Mouse (Mus musculus) telencephalon, adult 2 months (tissue): ENCODE results near the gene Mars2.

Experiments used
- DNase-seq: peaks from one replicate; pipeline ENCODE4 v3.0.0-alpha.2; 2011; ENCODE audit warnings: low read depth, low spot score

Mars2 gene

DNA sequence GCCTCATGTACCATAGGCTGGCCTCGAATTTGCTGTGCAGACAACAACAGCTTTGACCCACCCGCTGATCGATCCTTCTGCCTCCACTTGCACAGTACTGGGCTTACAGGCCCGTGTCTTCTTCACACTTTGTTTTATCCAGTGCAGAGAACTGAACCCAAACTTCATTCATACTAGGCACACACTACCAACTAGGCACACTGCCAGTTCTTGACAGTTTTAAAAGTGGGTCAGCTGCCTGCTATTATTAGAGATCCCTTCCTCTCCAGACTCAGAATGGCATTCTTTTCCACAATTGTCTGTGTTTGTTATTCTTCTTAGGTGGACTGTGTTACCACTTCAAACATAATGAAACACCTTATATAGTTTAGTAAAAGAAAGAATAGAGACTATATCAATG is 15.6 kb upstream of the Mars2 start:
- no peak for DNase-seq

DNA sequence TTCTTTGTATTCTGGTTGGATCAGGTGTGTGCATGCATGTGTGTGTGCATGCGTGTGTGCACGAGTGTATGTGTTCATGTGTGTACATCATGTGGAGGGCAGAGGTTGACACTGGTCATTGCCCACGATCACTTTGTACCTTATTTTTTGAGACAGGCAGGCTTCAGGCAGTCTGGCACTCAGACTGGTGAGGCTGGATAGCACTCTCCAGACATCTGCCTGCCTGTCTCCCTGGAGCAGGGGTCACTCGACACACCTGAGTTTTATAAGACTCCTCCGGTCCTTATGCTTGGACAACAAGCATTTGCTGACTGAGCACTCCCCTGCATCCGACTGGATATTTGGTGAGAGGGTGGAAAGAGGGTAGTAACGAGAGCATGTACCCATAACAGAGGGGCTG is 14.0 kb upstream of the Mars2 start:
- DNase-seq = no peak

DNA sequence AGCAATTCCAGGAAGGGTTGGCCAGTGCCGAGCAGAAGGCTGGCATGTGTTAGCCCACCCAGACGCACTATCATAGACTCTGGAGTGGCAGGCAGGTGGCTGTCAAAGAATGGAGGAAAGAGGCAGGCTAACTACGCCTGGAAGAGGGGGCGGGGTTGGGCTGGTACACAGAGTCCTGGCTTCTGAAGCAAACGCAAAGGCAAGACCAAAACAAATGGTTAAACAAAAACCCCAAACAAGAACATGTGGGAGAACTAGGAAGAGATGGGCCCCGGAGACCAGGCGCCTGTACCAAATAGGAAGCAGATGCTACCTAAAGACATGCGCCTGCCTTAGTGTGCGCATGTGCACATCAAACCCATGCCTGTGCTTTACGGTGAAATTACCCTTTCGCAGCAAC is 12.9 kb upstream of the Mars2 start:
- DNase-seq = no peak

GRCm38 (mm10) chr1:55225398-55225797 is 11.6 kb upstream of the Mars2 start:
- no peak for DNase-seq

GRCm38 (mm10) chr1:55226011-55226857 is 10.7 kb upstream of the Mars2 start, which contains the start of gene Rftn2:
TSS of gene Rftn2 (minus strand) at chr1:55226782.
- DNase-seq = no peak

DNA sequence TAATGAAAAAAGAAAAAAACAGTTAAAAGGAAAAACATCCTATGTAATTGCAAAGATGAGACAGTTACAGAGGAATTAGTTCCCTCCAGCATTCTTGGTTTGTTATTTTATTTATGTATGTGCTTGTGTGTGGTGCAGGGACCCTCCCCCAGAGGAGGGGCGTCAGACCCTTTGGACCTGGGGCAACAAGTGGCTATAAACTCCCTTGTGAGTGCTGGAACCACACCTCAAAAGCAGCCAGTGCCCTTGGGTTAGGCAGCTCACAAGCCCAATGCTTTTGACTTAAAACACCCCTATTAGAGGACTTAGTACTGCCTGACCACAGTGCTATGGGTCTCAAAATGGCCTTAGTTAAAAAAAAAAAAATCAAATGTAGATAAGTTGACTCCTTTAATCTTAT is 9.6 kb upstream of the Mars2 start:
- no peak for DNase-seq

GRCm38 (mm10) chr1:55228256-55228884 is 8.6 kb upstream of the Mars2 start:
- DNase-seq = no peak

- DNase-seq = no peak
Measured at GRCm38 (mm10) chr1:55234910-55235520, 2.0 kb upstream of the Mars2 start.

DNA sequence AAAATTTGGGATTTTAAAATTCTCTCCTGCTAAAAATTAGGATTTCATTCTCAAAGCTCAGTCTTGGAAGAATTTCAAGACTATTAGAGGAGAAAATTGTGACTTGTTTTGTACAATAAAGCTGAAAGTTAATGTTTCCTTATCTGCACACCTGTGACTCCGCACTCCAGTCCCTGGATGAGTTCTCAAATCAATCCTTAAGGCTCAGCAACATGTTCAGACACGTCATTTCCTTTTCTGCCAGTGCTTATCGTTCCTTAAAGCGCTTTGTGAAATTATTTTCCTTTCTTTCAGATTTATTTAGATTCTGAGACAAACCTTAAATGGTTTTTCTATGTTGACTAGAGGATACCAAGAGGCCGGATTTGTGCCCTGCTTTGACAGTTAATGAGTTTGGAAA is 490 bp upstream of the Mars2 start:
- no peak for DNase-seq

DNA sequence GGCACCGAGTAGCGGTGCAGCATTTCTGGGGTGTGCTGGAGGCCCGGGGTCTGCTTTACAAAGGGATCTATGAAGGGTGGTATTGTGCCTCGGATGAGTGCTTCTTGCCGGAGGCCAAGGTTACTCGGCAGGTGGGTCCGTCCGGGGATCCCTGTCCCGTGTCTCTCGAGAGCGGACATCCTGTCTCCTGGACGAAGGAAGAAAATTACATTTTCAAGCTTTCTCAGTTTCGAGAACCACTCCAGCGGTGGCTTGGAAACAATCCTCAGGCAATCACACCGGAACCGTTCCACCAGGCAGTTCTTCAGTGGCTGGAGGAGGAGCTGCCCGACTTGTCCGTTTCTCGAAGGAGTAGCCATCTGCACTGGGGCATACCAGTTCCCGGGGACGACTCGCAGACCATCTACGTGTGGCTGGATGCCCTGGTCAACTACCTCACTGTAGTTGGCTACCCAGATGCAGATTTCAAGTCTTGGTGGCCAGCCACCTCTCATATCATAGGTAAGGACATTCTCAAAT is 725 bp downstream of the Mars2 start:
- DNase-seq = peak; percentile 11

GRCm38 (mm10) chr1:55238496-55238895 is 1.5 kb downstream of the Mars2 start:
- no peak for DNase-seq

- peak; percentile 45 for DNase-seq
Measured at GRCm38 (mm10) chr1:55239237-55239636, 2.3 kb downstream of the Mars2 start.

GRCm38 (mm10) chr1:55246374-55246773 is 9.4 kb downstream of the Mars2 start:
- DNase-seq = no peak

- DNase-seq = no peak
Measured at GRCm38 (mm10) chr1:55264385-55264784, 27.4 kb downstream of the Mars2 start.

- no peak for DNase-seq
Measured at GRCm38 (mm10) chr1:55265447-55265846, 28.5 kb downstream of the Mars2 start.

DNA sequence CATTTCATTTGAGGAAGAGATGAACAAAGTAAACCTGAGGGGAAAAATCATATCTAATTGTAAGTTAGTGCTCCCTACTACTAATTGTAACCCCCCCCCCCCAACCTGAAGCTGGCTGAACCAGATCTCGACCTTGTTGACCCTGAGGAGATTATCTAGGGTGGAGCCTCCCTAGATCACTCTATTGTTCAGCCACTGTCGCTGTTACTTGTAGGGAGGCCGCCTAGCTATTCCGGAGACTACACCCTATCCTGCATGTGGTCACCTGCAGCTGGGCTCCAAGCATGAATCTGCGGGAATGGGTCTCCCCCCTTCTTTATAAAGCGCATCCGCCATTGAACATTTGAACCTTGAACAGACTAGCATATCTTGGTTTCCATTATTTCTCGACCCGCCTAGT is 42.1 kb downstream of the Mars2 start:
- no peak for DNase-seq
